ENCODE assay signal across 9 mouse cellular contexts in the genomic region with DNA sequence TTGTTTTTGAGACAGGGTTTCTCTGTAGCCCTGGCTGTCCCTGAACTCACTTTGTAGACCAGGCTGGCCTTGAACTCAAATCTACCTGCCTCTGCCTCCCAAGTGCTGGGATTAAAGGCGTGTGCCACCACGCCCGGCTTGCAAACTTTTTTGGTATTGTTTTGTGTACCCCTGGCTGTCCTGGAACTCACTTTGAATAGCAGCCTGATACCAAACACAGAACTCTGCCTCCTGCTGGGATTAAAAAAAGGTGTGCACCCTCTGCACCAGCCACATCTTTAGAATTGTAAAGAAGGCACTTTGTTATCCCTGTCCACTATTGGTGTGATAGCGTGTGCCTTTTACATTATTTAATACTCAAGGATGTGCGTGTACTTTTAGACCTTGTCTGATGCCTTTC. TPM values are rescaled to one million over a fixed set of nuclear protein-coding genes. Genes with fewer than 3 reads are reported as not detected.
A peak's percentile ranks its signal among the peaks of the same experiment; 100 is the strongest.
DNase-seq lines count a peak whose midpoint lies in the region; ATAC-seq lines count a peak whose summit lies in the region.
"Had no signal": no experiment of that assay in that cellular context is flagged by ENCODE, and none has a peak within 500 bp of the region (broad histone marks: within the 10 kb centered on the region; RNA-seq: fewer than 3 reads in every experiment).

No protein-coding gene starts in this region.

- no peak overlapping the region; the same call in 1 of the 2 replicates for H3K4me3 ChIP-seq in kidney, embryonic 16.5 days (ENCODE audit: low read length)
- H3K4me3 ChIP-seq in brown adipose tissue, adult 24 weeks (ENCODE audit: insufficient read depth, low read depth, low read length) = peak overlapping the region; percentile 70
- H3K4me3 ChIP-seq in hindbrain, embryonic 16.5 days (ENCODE audit: low read length) = no peak overlapping the region
- H3K4me3 ChIP-seq in midbrain, embryonic 15.5 days = peak overlapping the region; percentile 77; the same call in 1 of the 2 replicates

- ATAC-seq in kidney, embryonic 16.5 days (ENCODE audit: low FRiP score, low TSS enrichment) = no peak
- no peak for ATAC-seq in hindbrain, embryonic 16.5 days
- no peak for ATAC-seq in midbrain, embryonic 15.5 days (replicated peaks)

- no peak for DNase-seq in kidney, adult 9 months
- no peak for DNase-seq in right cerebral cortex, postnatal 10 days (ENCODE audit: low spot score in 2 of 2)
- no peak for DNase-seq in spleen, adult 18-20 months
- no peak for DNase-seq in layer of hippocampus, adult 9-10 months (ENCODE audit: low spot score)
- DNase-seq: adrenal gland, adult 8-10 months had no signal

- peak overlapping the region; percentile 79 for H3K4me2 ChIP-seq in kidney, embryonic 16.5 days (replicated peaks; ENCODE audit: low read depth, low read length)
- peak overlapping the region; percentile 67 for H3K4me2 ChIP-seq in hindbrain, embryonic 16.5 days (ENCODE audit: low read length)
- H3K4me2 ChIP-seq in midbrain, embryonic 15.5 days = peak overlapping the region; percentile 76

- H3K36me3 ChIP-seq in kidney, embryonic 16.5 days (ENCODE audit: insufficient read depth, low read length) = peaks cover under 1% of the 10 kb centered on the region; the same call in 1 of the 2 replicates
- H3K36me3 ChIP-seq in hindbrain, embryonic 16.5 days (ENCODE audit: control insufficient read depth, insufficient read depth, low read length) = peaks cover under 1% of the 10 kb centered on the region; the same call in 1 of the 2 replicates
- H3K36me3 ChIP-seq in midbrain, embryonic 15.5 days (replicated peaks) = no peaks in the 10 kb centered on the region

- 94% methylated on average over 5 of the region's 5 CpGs for whole genome bisulfite sequencing in kidney, embryonic 16.5 days
- WGBS in hindbrain, embryonic 16.5 days = 85% methylated on average over 5 of the region's 5 CpGs
- WGBS in midbrain, embryonic 15.5 days = 87% methylated on average over 5 of the region's 5 CpGs

- no peak overlapping the region for H3K27ac ChIP-seq in kidney, embryonic 16.5 days (ENCODE audit: low read length)
- H3K27ac ChIP-seq in brown adipose tissue, adult 24 weeks (replicated peaks; ENCODE audit: low read depth, low read length) = no peak overlapping the region
- no peak overlapping the region for H3K27ac ChIP-seq in hindbrain, embryonic 16.5 days (ENCODE audit: low read depth, low read length)
- no peak overlapping the region for H3K27ac ChIP-seq in midbrain, embryonic 15.5 days

- H3K9ac ChIP-seq in kidney, embryonic 16.5 days (replicated peaks; ENCODE audit: low read length) = no peak overlapping the region
- H3K9ac ChIP-seq in hindbrain, embryonic 16.5 days (ENCODE audit: low read depth, low read length) = no peak overlapping the region
- no peak overlapping the region for H3K9ac ChIP-seq in midbrain, embryonic 15.5 days

- H3K4me1 ChIP-seq in kidney, embryonic 16.5 days (ENCODE audit: insufficient read depth, low read length) = peaks cover 32% of the 10 kb centered on the region
- peaks cover 24% of the 10 kb centered on the region for H3K4me1 ChIP-seq in brown adipose tissue, adult 24 weeks (ENCODE audit: control insufficient read depth, insufficient read depth, insufficient read length, low read length)
- H3K4me1 ChIP-seq in hindbrain, embryonic 16.5 days (ENCODE audit: control insufficient read depth, insufficient read depth, low read depth, low read length) = peaks cover 20% of the 10 kb centered on the region
- H3K4me1 ChIP-seq in midbrain, embryonic 15.5 days = peaks cover 38% of the 10 kb centered on the region

- no peaks in the 10 kb centered on the region for H3K27me3 ChIP-seq in kidney, embryonic 16.5 days (ENCODE audit: insufficient read depth, low read length)
- no peaks in the 10 kb centered on the region for H3K27me3 ChIP-seq in hindbrain, embryonic 16.5 days (replicated peaks; ENCODE audit: control insufficient read depth, insufficient read depth, low read length)
- H3K27me3 ChIP-seq in midbrain, embryonic 15.5 days (replicated peaks) = no peaks in the 10 kb centered on the region

- no peaks in the 10 kb centered on the region for H3K9me3 ChIP-seq in kidney, embryonic 16.5 days (ENCODE audit: low read length)
- no peaks in the 10 kb centered on the region for H3K9me3 ChIP-seq in hindbrain, embryonic 16.5 days (ENCODE audit: control insufficient read depth, low read length)
- H3K9me3 ChIP-seq in midbrain, embryonic 15.5 days = no peaks in the 10 kb centered on the region

RNA-seq across cellular contexts. Expression of a gene that starts 1.7 kb away (rescaled TPM):
- not detected in 2 replicates for polyA plus RNA-seq in kidney, embryonic 16.5 days (2015; fragmentation: Nextera tagmentation; extraction: Ambion mirVana)
- polyA plus RNA-seq in brown adipose tissue, adult 24 weeks (2012; ENCODE audit: insufficient read depth, insufficient read length, missing spikeins) = not detected in 2 replicates
- polyA plus RNA-seq in hindbrain, embryonic 16.5 days (2015; fragmentation: Nextera tagmentation; extraction: Ambion mirVana) = not detected in 2 replicates
- polyA plus RNA-seq in midbrain, embryonic 15.5 days (2015; fragmentation: Nextera tagmentation; extraction: Ambion mirVana) = not detected in 2 replicates

RNA-seq across cellular contexts. Expression of a gene that starts 2.0 kb away (rescaled TPM):
- polyA plus RNA-seq in kidney, embryonic 16.5 days (2015; fragmentation: Nextera tagmentation; extraction: Ambion mirVana) = 125 and 132 TPM in 2 replicates
- polyA plus RNA-seq in brown adipose tissue, adult 24 weeks (2012; ENCODE audit: insufficient read depth, insufficient read length, missing spikeins) = 93.7 and 110 TPM in 2 replicates
- 286 TPM in 2 replicates for polyA plus RNA-seq in hindbrain, embryonic 16.5 days (2015; fragmentation: Nextera tagmentation; extraction: Ambion mirVana)
- 280 and 308 TPM in 2 replicates for polyA plus RNA-seq in midbrain, embryonic 15.5 days (2015; fragmentation: Nextera tagmentation; extraction: Ambion mirVana)

Comparison
In these comparisons a context has a peak if more than half of its experiments do, and no peak if none do; other contexts are left out.
1. H3K4me3 ChIP-seq: peak in brown adipose tissue, adult 24 weeks (single experiment) and midbrain, embryonic 15.5 days (single experiment); none in kidney, embryonic 16.5 days (single experiment) and hindbrain, embryonic 16.5 days (single experiment).
2. Peak in every context shown above with its lines, with median percentiles within 50 percentile points of each other: H3K4me2 ChIP-seq.